Mouse (Mus musculus) B cell, adult 2 months (primary cell): ENCODE results near the gene Alox5.
"Not testable (repeated sequence)": the region's sequence is repeated elsewhere in the genome, so short reads cannot be mapped to it uniquely, and the experiment has no call there.

Experiments used
- DNase-seq, 2 experiments: peaks; one replicate each; pipeline ENCODE4 v3.0.0; 2022

Gene Alox5

GRCm38 (mm10) chr6:116460544-116461283 is at the start of gene Alox5:
TSS of gene Alox5 (minus strand) at chr6:116461178.
- no peak for DNase-seq

- DNase-seq = not testable (repeated sequence)
Observed at GRCm38 (mm10) chr6:116506302-116507003, 45.5 kb upstream of the Alox5 start, which contains the start of gene Olfr212. TSS of gene Olfr212 (plus strand) at chr6:116506516.

GRCm38 (mm10) chr6:116495960-116496359 is 35.0 kb upstream of the Alox5 start:
- DNase-seq = no peak

- DNase-seq = no peak
Observed at GRCm38 (mm10) chr6:116493742-116494141, 32.8 kb upstream of the Alox5 start.

- no peak for DNase-seq
Observed at GRCm38 (mm10) chr6:116488791-116489190, 27.8 kb upstream of the Alox5 start, which contains the start of gene Olfr211. TSS of gene Olfr211 (plus strand) at chr6:116489091.

GRCm38 (mm10) chr6:116486833-116487232 is 25.9 kb upstream of the Alox5 start:
- no peak for DNase-seq

- DNase-seq = no peak
Observed at GRCm38 (mm10) chr6:116485081-116485480, 24.1 kb upstream of the Alox5 start.

- no peak for DNase-seq
Observed at GRCm38 (mm10) chr6:116468081-116468480, 7.1 kb upstream of the Alox5 start.

- no peak for DNase-seq
Observed at GRCm38 (mm10) chr6:116459232-116459631, 1.7 kb downstream of the Alox5 start.

- DNase-seq = no peak
Observed at GRCm38 (mm10) chr6:116458728-116459127, 2.2 kb downstream of the Alox5 start.

GRCm38 (mm10) chr6:116456482-116456881 is 4.5 kb downstream of the Alox5 start:
- no peak for DNase-seq

GRCm38 (mm10) chr6:116455781-116456180 is 5.2 kb downstream of the Alox5 start:
- no peak for DNase-seq

- no peak for DNase-seq
Observed at GRCm38 (mm10) chr6:116440849-116441248, 20.1 kb downstream of the Alox5 start.

- DNase-seq = no peak
Observed at GRCm38 (mm10) chr6:116440447-116440846, 20.5 kb downstream of the Alox5 start.

GRCm38 (mm10) chr6:116439531-116439930 is 21.4 kb downstream of the Alox5 start:
- DNase-seq = no peak

GRCm38 (mm10) chr6:116438864-116439263 is 22.1 kb downstream of the Alox5 start:
- no peak for DNase-seq

- no peak for DNase-seq
Observed at GRCm38 (mm10) chr6:116428282-116428681, 32.7 kb downstream of the Alox5 start.

GRCm38 (mm10) chr6:116427552-116427951 is 33.4 kb downstream of the Alox5 start:
- DNase-seq = no peak

- DNase-seq = no peak
Observed at GRCm38 (mm10) chr6:116423664-116424063, 37.3 kb downstream of the Alox5 start.

GRCm38 (mm10) chr6:116422991-116423390 is 38.0 kb downstream of the Alox5 start:
- no peak for DNase-seq

- no peak for DNase-seq
Observed at GRCm38 (mm10) chr6:116420271-116420670, 40.7 kb downstream of the Alox5 start.

- no peak for DNase-seq
Observed at GRCm38 (mm10) chr6:116419699-116420098, 41.3 kb downstream of the Alox5 start.

GRCm38 (mm10) chr6:116418487-116418886 is 42.5 kb downstream of the Alox5 start:
- DNase-seq = no peak
